Mouse (Mus musculus): ENCODE results near the gene Sec31b. TPM values are rescaled to one million over a fixed set of nuclear protein-coding genes. Genes with fewer than 3 reads are reported as not detected.
A peak's percentile ranks its signal among the peaks of the same experiment; 100 is the strongest.

The Sec31b gene
- polyA plus RNA-seq, 2 experiments, result 0.20 to 0.46 TPM

- Histone ChIP-seq H3K4me3 (ENCODE audit: insufficient read depth in 1 of 2, low read depth in 2 of 2, low read length in 2 of 2) (no peak overlapping the region), H3K4me1 (replicated peaks; ENCODE audit: control insufficient read depth in 2 of 2, insufficient read depth in 2 of 2, low read length in 1 of 2) (no peaks in the 10 kb centered on the region), H3K27ac (no peak overlapping the region), H3K4me2 (ENCODE audit: low read depth) (no peak overlapping the region), H3K9me3 (ENCODE audit: control insufficient read depth, low read length) (no peaks in the 10 kb centered on the region), H3K9ac (replicated peaks) (no peak overlapping the region), H3K27me3 (ENCODE audit: control insufficient read depth, insufficient read depth, low read length) (peaks cover 2% of the 10 kb centered on the region), H3K36me3 (replicated peaks; ENCODE audit: control insufficient read depth, insufficient read depth, low read depth) (no peaks in the 10 kb centered on the region)
- DNase-seq (ENCODE audit: low read depth in 3 of 3, low spot score in 3 of 3) (no peak), ATAC-seq (ENCODE audit: insufficient read depth) (no peak)
- 30% methylated on average over 4 of the region's 4 CpGs for WGBS (ENCODE audit: insufficient replicate concordance)
- TF ChIP-seq EP300 (IDR thresholded peaks at IDR 0.05; ENCODE audit: low read depth) (no peak), CTCF (IDR thresholded peaks at IDR 0.05; ENCODE audit: low read depth) (no peak)
Measured at GRCm38 (mm10) chr19:44588036-44588435, 42.4 kb upstream of the Sec31b start.

- H3K9ac ChIP-seq (replicated peaks), result no peak overlapping the region
- peak; percentile 41; the same call in 1 of the 2 replicates for ATAC-seq (ENCODE audit: insufficient read depth)
- DNase-seq (ENCODE audit: low read depth in 3 of 3, low spot score in 3 of 3), result peak; percentile 46 to 54 (median 46)
- H3K9me3 ChIP-seq (ENCODE audit: control insufficient read depth, low read length), result no peaks in the 10 kb centered on the region
- TF ChIP-seq CTCF (IDR thresholded peaks at IDR 0.05; ENCODE audit: low read depth) (peak; percentile 99), EP300 (IDR thresholded peaks at IDR 0.05; ENCODE audit: low read depth) (no peak)
- WGBS (ENCODE audit: insufficient replicate concordance), result 32% methylated on average over 9 of the region's 9 CpGs
- H3K4me3 ChIP-seq (ENCODE audit: insufficient read depth in 1 of 2, low read depth in 2 of 2, low read length in 2 of 2), result no peak overlapping the region
- H3K4me1 ChIP-seq (replicated peaks; ENCODE audit: control insufficient read depth in 2 of 2, insufficient read depth in 2 of 2, low read length in 1 of 2), result no peaks in the 10 kb centered on the region
- no peaks in the 10 kb centered on the region; the same call in 1 of the 2 replicates for H3K27me3 ChIP-seq (ENCODE audit: control insufficient read depth, insufficient read depth, low read length)
- no peaks in the 10 kb centered on the region for H3K36me3 ChIP-seq (replicated peaks; ENCODE audit: control insufficient read depth, insufficient read depth, low read depth)
- H3K4me2 ChIP-seq (ENCODE audit: low read depth), result no peak overlapping the region
- no peak overlapping the region for H3K27ac ChIP-seq
Measured at GRCm38 (mm10) chr19:44582638-44583309, 37.1 kb upstream of the Sec31b start.

- H3K4me1 ChIP-seq (replicated peaks; ENCODE audit: control insufficient read depth in 2 of 2, insufficient read depth in 2 of 2, low read length in 1 of 2), result no peaks in the 10 kb centered on the region
- DNase-seq (ENCODE audit: low read depth in 3 of 3, low spot score in 3 of 3), result no peak
- H3K27ac ChIP-seq, result no peak overlapping the region
- H3K9ac ChIP-seq (replicated peaks), result no peak overlapping the region
- no peaks in the 10 kb centered on the region for H3K36me3 ChIP-seq (replicated peaks; ENCODE audit: control insufficient read depth, insufficient read depth, low read depth)
- 77% methylated on average over 10 of the region's 10 CpGs for WGBS (ENCODE audit: insufficient replicate concordance)
- H3K4me3 ChIP-seq (ENCODE audit: insufficient read depth in 1 of 2, low read depth in 2 of 2, low read length in 2 of 2), result no peak overlapping the region
- TF ChIP-seq CTCF (IDR thresholded peaks at IDR 0.05; ENCODE audit: low read depth), result no peak
- no peak for TF ChIP-seq EP300 (IDR thresholded peaks at IDR 0.05; ENCODE audit: low read depth)
- ATAC-seq (ENCODE audit: insufficient read depth), result no peak
- no peak overlapping the region for H3K4me2 ChIP-seq (ENCODE audit: low read depth)
- H3K27me3 ChIP-seq (ENCODE audit: control insufficient read depth, insufficient read depth, low read length), result no peaks in the 10 kb centered on the region; the same call in 1 of the 2 replicates
- H3K9me3 ChIP-seq (ENCODE audit: control insufficient read depth, low read length), result no peaks in the 10 kb centered on the region
Measured at GRCm38 (mm10) chr19:44582103-44582502, 36.4 kb upstream of the Sec31b start.

GRCm38 (mm10) chr19:44578038-44578437 lies 32.4 kb upstream of the Sec31b start:
- no peaks in the 10 kb centered on the region; the same call in 1 of the 2 replicates for H3K36me3 ChIP-seq (replicated peaks; ENCODE audit: control insufficient read depth, insufficient read depth, low read depth)
- no peaks in the 10 kb centered on the region for H3K9me3 ChIP-seq (ENCODE audit: control insufficient read depth, low read length)
- H3K27ac ChIP-seq, result no peak overlapping the region
- no peak overlapping the region for H3K9ac ChIP-seq (replicated peaks)
- H3K4me2 ChIP-seq (ENCODE audit: low read depth), result no peak overlapping the region
- DNase-seq (ENCODE audit: low read depth in 3 of 3, low spot score in 3 of 3) (no peak), ATAC-seq (ENCODE audit: insufficient read depth) (no peak)
- no peaks in the 10 kb centered on the region for H3K27me3 ChIP-seq (ENCODE audit: control insufficient read depth, insufficient read depth, low read length)
- WGBS (ENCODE audit: insufficient replicate concordance), result 26% methylated on average over 1 of the region's 1 CpGs
- H3K4me3 ChIP-seq (ENCODE audit: insufficient read depth in 1 of 2, low read depth in 2 of 2, low read length in 2 of 2), result no peak overlapping the region
- H3K4me1 ChIP-seq (replicated peaks; ENCODE audit: control insufficient read depth in 2 of 2, insufficient read depth in 2 of 2, low read length in 1 of 2), result no peaks in the 10 kb centered on the region
- TF ChIP-seq EP300 (IDR thresholded peaks at IDR 0.05; ENCODE audit: low read depth) (no peak), CTCF (IDR thresholded peaks at IDR 0.05; ENCODE audit: low read depth) (no peak)

- no peak overlapping the region for H3K4me2 ChIP-seq (ENCODE audit: low read depth)
- DNase-seq (ENCODE audit: low read depth in 3 of 3, low spot score in 3 of 3) (no peak), ATAC-seq (ENCODE audit: insufficient read depth) (no peak)
- H3K27ac ChIP-seq, result no peak overlapping the region
- H3K4me3 ChIP-seq (ENCODE audit: insufficient read depth in 1 of 2, low read depth in 2 of 2, low read length in 2 of 2), result no peak overlapping the region
- H3K9me3 ChIP-seq (ENCODE audit: control insufficient read depth, low read length), result no peaks in the 10 kb centered on the region
- H3K36me3 ChIP-seq (replicated peaks; ENCODE audit: control insufficient read depth, insufficient read depth, low read depth), result no peaks in the 10 kb centered on the region; the same call in 1 of the 2 replicates
- no peak overlapping the region for H3K9ac ChIP-seq (replicated peaks)
- 72% methylated on average over 7 of the region's 7 CpGs for WGBS (ENCODE audit: insufficient replicate concordance)
- no peak for TF ChIP-seq CTCF (IDR thresholded peaks at IDR 0.05; ENCODE audit: low read depth)
- no peak for TF ChIP-seq EP300 (IDR thresholded peaks at IDR 0.05; ENCODE audit: low read depth)
- no peaks in the 10 kb centered on the region for H3K4me1 ChIP-seq (replicated peaks; ENCODE audit: control insufficient read depth in 2 of 2, insufficient read depth in 2 of 2, low read length in 1 of 2)
- no peaks in the 10 kb centered on the region for H3K27me3 ChIP-seq (ENCODE audit: control insufficient read depth, insufficient read depth, low read length)
Measured at GRCm38 (mm10) chr19:44576275-44576674, 30.6 kb upstream of the Sec31b start.
